Mouse (Mus musculus): ENCODE results near the gene Lrmda. TPM values are rescaled to one million over a fixed set of nuclear protein-coding genes. Genes with fewer than 3 reads are reported as not detected.

Gene Lrmda
- total and polyA plus RNA-seq, 3 experiments, result 5.1 to 5.9 TPM; not detected in 1

DNA sequence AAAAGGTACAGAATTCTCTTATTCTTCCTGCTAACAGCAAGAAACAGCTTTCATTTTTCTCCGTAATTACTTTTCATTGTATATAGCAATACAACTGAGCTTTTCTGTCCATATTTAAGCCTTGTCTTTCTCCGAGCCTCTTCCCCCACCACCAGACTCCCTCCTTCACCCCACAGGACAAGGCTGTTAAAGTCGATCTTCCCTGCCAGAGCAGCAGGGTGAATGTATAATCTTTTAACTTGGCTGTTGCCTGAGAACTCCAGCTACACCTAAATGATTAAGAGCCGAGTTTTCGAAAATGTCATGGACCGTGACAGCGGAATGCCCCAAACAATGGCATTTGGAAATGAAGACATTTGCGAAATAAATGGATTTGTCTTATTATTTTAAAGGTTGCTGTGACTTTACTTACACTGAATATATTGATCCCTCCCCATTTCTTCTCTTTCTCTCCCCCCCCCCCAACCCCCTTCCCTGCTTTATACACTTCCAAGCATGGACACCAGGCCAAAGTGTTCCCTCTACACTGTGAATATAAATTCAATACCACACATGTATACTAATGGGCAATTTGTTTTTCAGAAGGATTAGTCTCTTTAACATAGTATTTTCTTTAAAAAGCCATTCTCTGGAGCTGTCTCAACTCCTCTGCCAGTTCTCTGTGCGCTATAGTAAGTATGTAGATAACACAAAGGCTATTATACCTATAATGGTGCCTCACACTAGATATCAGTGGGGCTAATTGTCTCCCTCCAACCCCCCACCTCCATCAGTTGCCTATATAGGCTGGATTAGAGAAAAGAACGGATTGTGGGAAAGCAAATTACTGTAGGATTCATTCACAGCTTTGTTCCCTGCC, 1075.9 kb downstream of the Lrmda start:
- no peaks in the 10 kb centered on the region for H3K79me2 ChIP-seq (ENCODE audit: control insufficient read depth, insufficient read depth, low read length, poor library complexity)
- H3K4me3 ChIP-seq (ENCODE audit: control insufficient read depth in 1 of 2, insufficient read depth in 1 of 2, low read depth in 2 of 2, low read length in 2 of 2), result no peak overlapping the region
- no peak overlapping the region for H3K9ac ChIP-seq (ENCODE audit: control insufficient read depth, low read depth, low read length, poor library complexity, severe bottlenecking)
- H3K27me3 ChIP-seq (ENCODE audit: control insufficient read depth in 1 of 2, insufficient read depth in 2 of 2, low read length in 2 of 2), result peaks cover 3 to 7% of the 10 kb centered on the region in 2 experiments
- no peaks in the 10 kb centered on the region for H3K4me1 ChIP-seq (ENCODE audit: control insufficient read depth in 1 of 2, insufficient read depth in 2 of 2, low read length in 2 of 2)
- no peak for DNase-seq (ENCODE audit: low read depth, low spot score)
- no peaks in the 10 kb centered on the region for H3K36me3 ChIP-seq (ENCODE audit: control insufficient read depth in 1 of 2, insufficient read depth in 2 of 2, low read length in 2 of 2)
- H3K27ac ChIP-seq (ENCODE audit: control insufficient read depth, low read depth, low read length), result no peak overlapping the region
- TF ChIP-seq CTCF (IDR thresholded peaks at IDR 0.05 in 2 of 3, conservative IDR thresholded peaks at IDR 0.05 in 1 of 3; ENCODE audit: control insufficient read depth in 1 of 3, insufficient read depth in 1 of 3, low read depth in 2 of 3, low read length in 3 of 3, poor library complexity in 1 of 3, severe bottlenecking in 1 of 3) (no peak), BHLHE40 (IDR thresholded peaks at IDR 0.05; ENCODE audit: borderline replicate concordance, low read depth, low read length) (no peak), SMC3 (IDR thresholded peaks at IDR 0.05; ENCODE audit: low read depth, low read length) (no peak), TCF12 (IDR thresholded peaks at IDR 0.05; ENCODE audit: low read depth, low read length) (no peak), RCOR1 (IDR thresholded peaks at IDR 0.05; ENCODE audit: low read depth, low read length) (no peak), POLR2AphosphoS5 (IDR thresholded peaks at IDR 0.05; ENCODE audit: borderline replicate concordance, low read depth, low read length) (no peak)
- no peaks in the 10 kb centered on the region for H3K9me3 ChIP-seq (replicated peaks; ENCODE audit: insufficient read depth, low read length)

DNA sequence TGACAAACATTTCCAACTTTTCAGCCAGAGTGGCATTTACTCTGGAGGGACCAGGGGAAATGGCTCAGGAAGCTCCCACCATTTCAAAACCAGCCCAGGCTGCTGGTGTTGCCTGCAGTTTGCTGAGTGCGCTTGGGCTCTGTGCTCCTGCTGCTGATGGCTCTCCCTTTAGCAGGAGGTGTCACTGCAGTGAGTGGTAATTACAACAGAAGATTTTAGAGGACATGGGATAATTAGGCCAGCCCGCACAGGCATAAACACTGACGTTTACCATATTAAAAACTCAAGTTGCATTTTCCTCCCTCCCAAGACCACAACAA, 1076.5 kb downstream of the Lrmda start:
- no peak overlapping the region for H3K27ac ChIP-seq (ENCODE audit: control insufficient read depth, low read depth, low read length)
- no peak overlapping the region for H3K9ac ChIP-seq (ENCODE audit: control insufficient read depth, low read depth, low read length, poor library complexity, severe bottlenecking)
- H3K79me2 ChIP-seq (ENCODE audit: control insufficient read depth, insufficient read depth, low read length, poor library complexity), result no peaks in the 10 kb centered on the region
- H3K36me3 ChIP-seq (ENCODE audit: control insufficient read depth in 1 of 2, insufficient read depth in 2 of 2, low read length in 2 of 2), result no peaks in the 10 kb centered on the region
- H3K27me3 ChIP-seq (ENCODE audit: control insufficient read depth in 1 of 2, insufficient read depth in 2 of 2, low read length in 2 of 2), result peaks cover 3 to 5% of the 10 kb centered on the region in 2 experiments
- no peaks in the 10 kb centered on the region for H3K9me3 ChIP-seq (replicated peaks; ENCODE audit: insufficient read depth, low read length)
- no peak for TF ChIP-seq MXI1 (IDR thresholded peaks at IDR 0.05; ENCODE audit: low read depth, low read length)
- TF ChIP-seq POLR2AphosphoS5 (IDR thresholded peaks at IDR 0.05; ENCODE audit: borderline replicate concordance, low read depth, low read length), result no peak
- TF ChIP-seq SIN3A (IDR thresholded peaks at IDR 0.05; ENCODE audit: low read length), result no peak
- TF ChIP-seq GATA1 (IDR thresholded peaks at IDR 0.05; ENCODE audit: low read depth, low read length), result no peak
- no peak for TF ChIP-seq E2F4 (IDR thresholded peaks at IDR 0.05; ENCODE audit: borderline replicate concordance, low read depth, low read length)
- TF ChIP-seq CHD1 (IDR thresholded peaks at IDR 0.05; ENCODE audit: low read depth, low read length), result no peak
- TF ChIP-seq CHD2 (IDR thresholded peaks at IDR 0.05; ENCODE audit: low read length), result no peak
- TF ChIP-seq MYB (IDR thresholded peaks at IDR 0.05; ENCODE audit: low read depth, low read length), result no peak
- no peak for TF ChIP-seq MAZ (IDR thresholded peaks at IDR 0.05; ENCODE audit: low read depth, low read length)
- no peak for TF ChIP-seq MEF2A (IDR thresholded peaks at IDR 0.05; ENCODE audit: extremely low read depth, insufficient replicate concordance, low read depth, low read length, poor library complexity, severe bottlenecking)
- no peak for TF ChIP-seq POLR2A (IDR thresholded peaks at IDR 0.05; ENCODE audit: control insufficient read depth in 1 of 2, insufficient read depth in 1 of 2, low read depth in 1 of 2, low read length in 2 of 2, poor library complexity in 1 of 2)
- TF ChIP-seq TBP (IDR thresholded peaks at IDR 0.05; ENCODE audit: low read depth, low read length), result no peak
- no peak for TF ChIP-seq MAX (IDR thresholded peaks at IDR 0.05; ENCODE audit: low read length)
- TF ChIP-seq ZMIZ1 (IDR thresholded peaks at IDR 0.05; ENCODE audit: low read depth, low read length), result no peak
- no peak for TF ChIP-seq EP300 (IDR thresholded peaks at IDR 0.05; ENCODE audit: low read depth in 1 of 2, low read length in 2 of 2)
- TF ChIP-seq ELF1 (IDR thresholded peaks at IDR 0.05; ENCODE audit: low read depth, low read length), result no peak
- H3K4me3 ChIP-seq (ENCODE audit: control insufficient read depth in 1 of 2, insufficient read depth in 1 of 2, low read depth in 2 of 2, low read length in 2 of 2), result no peak overlapping the region
- DNase-seq (ENCODE audit: low read depth, low spot score), result no peak
- H3K4me1 ChIP-seq (ENCODE audit: control insufficient read depth in 1 of 2, insufficient read depth in 2 of 2, low read length in 2 of 2), result no peaks in the 10 kb centered on the region
